Mouse (Mus musculus) embryonic fibroblast, embryonic 13.5 days (primary cell): ENCODE results near the gene Bahd1.

Experiments used
- CTCF ChIP-seq: IDR thresholded peaks from 2 replicates; pipeline ENCODE4 v1.5.1; 2011; ENCODE audit warnings: mild to moderate bottlenecking, control low read depth, low read length, moderate library complexity, borderline replicate concordance; ENCODE audit not compliant: insufficient read depth
- POLR2A ChIP-seq: IDR thresholded peaks from 2 replicates; pipeline ENCODE4 v1.6.1; 2011; ENCODE audit warnings: low read depth, mild to moderate bottlenecking, control low read depth, low read length, moderate library complexity

DNA sequence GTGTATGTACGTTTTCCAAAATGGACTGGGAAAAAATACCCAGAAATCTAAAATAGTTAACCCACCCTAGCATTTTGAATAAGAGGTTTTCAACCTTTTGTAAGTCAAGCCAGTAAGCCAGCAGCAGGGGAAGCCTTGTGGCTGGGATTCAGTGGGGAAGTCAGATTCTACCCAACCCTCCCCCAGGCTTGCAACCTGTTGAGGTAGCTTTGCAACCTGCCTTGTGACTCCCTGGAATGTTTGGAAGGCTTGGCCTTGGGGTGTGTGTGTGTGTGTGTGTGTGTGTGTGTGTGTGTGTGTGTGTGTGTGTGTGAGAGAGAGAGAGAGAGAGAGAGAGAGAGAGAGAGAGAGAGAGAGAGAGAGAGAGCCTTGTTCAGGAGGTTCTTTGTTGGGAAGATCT is 9.0 kb downstream of the Bahd1 start:
- TF ChIP-seq POLR2A (no peak), CTCF (no peak)
